Mouse (Mus musculus): Measurements from ENCODE around the gene Crabp2.

DNA sequence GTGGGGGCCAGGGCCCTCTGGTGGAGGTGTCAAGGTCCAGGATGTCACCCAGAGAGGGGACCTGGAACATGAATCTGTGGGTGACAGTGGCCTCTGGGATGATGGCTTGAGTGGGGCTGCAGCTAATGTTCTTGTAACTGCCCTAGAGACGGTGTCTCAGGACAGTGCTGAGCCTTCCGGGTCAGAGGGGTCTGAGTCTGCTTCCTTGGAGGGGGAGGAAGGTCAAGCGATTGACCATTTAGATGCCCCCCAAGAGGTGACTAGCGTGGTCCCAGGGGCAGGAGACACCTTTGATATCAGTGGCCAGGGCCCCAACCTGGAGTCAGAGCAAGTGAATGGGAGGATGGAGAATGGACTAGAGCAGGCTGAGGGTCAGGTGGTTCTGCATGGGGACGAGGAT, 31.0 kb downstream of the Crabp2 start:
- no peak for TF ChIP-seq EP300 (optimal IDR thresholded peaks at IDR 0.05)
- no peak for TF ChIP-seq CTCF (IDR thresholded peaks at IDR 0.05; ENCODE audit: low read depth)
